Mouse (Mus musculus): ENCODE results near the gene Taf12. TPM values are rescaled to one million over a fixed set of nuclear protein-coding genes. Genes with fewer than 3 reads are reported as not detected.
A peak's percentile ranks its signal among the peaks of the same experiment; 100 is the strongest.

Taf12 gene
- polyA plus RNA-seq, 1 experiment: 6.9 TPM

DNA sequence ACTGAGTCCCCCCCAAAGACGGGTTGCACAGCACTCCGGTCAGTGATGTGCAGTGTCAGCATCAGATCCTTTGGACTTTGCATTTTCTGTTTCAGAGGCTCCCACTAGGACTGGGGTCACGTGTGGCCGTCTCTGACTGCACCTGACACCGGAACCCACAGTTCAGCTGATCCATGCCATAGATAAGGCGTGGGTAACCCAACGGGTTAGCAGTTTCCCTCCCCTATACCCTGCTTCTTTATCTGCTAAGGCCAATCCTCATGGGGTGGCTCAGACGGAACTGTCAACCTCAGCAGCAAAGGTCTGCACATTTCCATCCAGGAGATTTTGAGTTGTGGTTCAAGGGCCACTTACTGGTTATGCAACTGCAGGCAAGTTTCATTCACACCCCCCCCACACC lies 31.1 kb downstream of the Taf12 start:
- no peak for TF ChIP-seq CTCF (IDR thresholded peaks at IDR 0.05; ENCODE audit: extremely low read depth, insufficient read depth, insufficient read length, insufficient replicate concordance)
- no peak for TF ChIP-seq POLR2A (IDR thresholded peaks at IDR 0.05; ENCODE audit: low read depth, low read length)
- Histone ChIP-seq H3K36me3 (ENCODE audit: control insufficient read depth, insufficient read depth, low read length) (peaks cover 5% of the 10 kb centered on the region), H3K4me3 (ENCODE audit: extremely low read depth, insufficient read depth, insufficient read length) (no peak overlapping the region), H3K4me1 (ENCODE audit: control insufficient read depth, insufficient read depth, insufficient read length) (peaks cover 2% of the 10 kb centered on the region; the same call in 1 of the 2 replicates), H3K27me3 (ENCODE audit: control insufficient read depth, insufficient read depth, low read length) (no peaks in the 10 kb centered on the region), H3K27ac (ENCODE audit: insufficient read depth, low read length) (no peak overlapping the region)
- 57% methylated on average over 8 of the region's 8 CpGs for WGBS
- no peak for DNase-seq (ENCODE audit: low read depth in 1 of 2, low spot score in 2 of 2)

DNA sequence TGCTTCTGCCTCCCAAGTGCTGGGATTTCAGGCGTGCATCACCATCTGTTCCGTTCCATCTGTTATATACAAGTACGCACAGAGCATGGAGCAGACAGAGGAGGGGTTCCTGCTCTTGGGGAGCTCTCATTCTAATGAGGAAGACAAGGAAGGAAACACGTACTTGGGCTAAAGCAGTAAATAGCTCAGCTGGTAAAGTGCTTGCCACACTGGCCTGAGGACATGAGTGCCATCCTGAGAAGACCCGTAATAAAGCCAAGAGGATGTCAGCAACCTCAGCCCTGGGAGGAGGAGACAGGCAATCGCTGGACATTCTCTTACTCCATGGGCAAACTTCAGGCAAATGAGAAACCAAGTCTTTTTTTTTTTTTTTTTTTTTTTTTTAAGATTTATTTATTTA lies 31.8 kb downstream of the Taf12 start:
- TF ChIP-seq CTCF (IDR thresholded peaks at IDR 0.05; ENCODE audit: extremely low read depth, insufficient read depth, insufficient read length, insufficient replicate concordance) (no peak), POLR2A (IDR thresholded peaks at IDR 0.05; ENCODE audit: low read depth, low read length) (no peak)
- H3K27ac ChIP-seq (ENCODE audit: insufficient read depth, low read length): no peak overlapping the region

DNA sequence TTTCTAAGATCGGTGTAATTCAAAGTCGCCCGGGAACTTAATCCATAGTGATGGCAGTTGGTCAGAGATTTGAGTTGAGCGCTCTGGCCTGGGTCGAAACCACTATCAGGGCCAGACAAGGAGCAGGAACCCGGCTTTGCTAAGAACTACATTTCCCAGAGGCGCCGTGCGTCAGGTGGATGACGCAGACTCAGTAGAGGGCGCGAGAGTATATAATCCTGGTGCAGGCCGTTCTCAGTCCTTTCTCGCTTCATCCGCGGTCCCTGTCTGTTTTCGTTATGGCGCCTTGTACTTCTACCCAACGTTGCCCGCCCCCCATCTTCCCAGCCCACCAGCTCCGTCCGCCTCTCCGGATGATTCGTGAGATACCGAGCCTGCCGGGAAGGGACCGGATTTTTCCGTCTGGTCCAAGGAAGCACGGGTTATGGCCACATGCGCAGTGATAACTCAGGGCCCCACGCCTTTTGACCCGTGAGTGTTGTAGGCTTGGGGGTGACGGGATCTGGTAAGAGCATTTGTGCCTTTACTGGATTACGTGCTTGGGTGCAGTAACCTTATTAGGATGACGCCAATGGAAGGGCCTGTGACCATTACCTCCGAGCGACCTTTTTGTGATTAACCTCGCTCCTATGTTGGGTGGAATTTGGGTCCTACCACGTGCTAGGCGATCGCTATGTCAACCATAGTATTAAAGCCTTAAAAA lies 34.4 kb downstream of the Taf12 start:
- peak; percentile 98 for TF ChIP-seq POLR2A (IDR thresholded peaks at IDR 0.05; ENCODE audit: low read depth, low read length)
- TF ChIP-seq CTCF (IDR thresholded peaks at IDR 0.05; ENCODE audit: extremely low read depth, insufficient read depth, insufficient read length, insufficient replicate concordance): no peak
- H3K4me1 ChIP-seq (ENCODE audit: control insufficient read depth, insufficient read depth, insufficient read length): peaks cover 2% of the 10 kb centered on the region; the same call in 1 of the 2 replicates
- peaks cover 16% of the 10 kb centered on the region for H3K36me3 ChIP-seq (ENCODE audit: control insufficient read depth, insufficient read depth, low read length)
- H3K27me3 ChIP-seq (ENCODE audit: control insufficient read depth, insufficient read depth, low read length): no peaks in the 10 kb centered on the region
- WGBS: under 1% methylated on average over 41 of the region's 41 CpGs
- peak; percentile 85 to 87 for DNase-seq (ENCODE audit: low read depth in 1 of 2, low spot score in 2 of 2)
- H3K4me3 ChIP-seq (ENCODE audit: extremely low read depth, insufficient read depth, insufficient read length): peak overlapping the region; percentile 100
- peak overlapping the region; percentile 87 for H3K27ac ChIP-seq (ENCODE audit: insufficient read depth, low read length)

More for the DNA sequence above, 31.8 kb downstream of the Taf12 start:
- Histone ChIP-seq H3K36me3 (ENCODE audit: control insufficient read depth, insufficient read depth, low read length) (peaks cover 8% of the 10 kb centered on the region), H3K4me3 (ENCODE audit: extremely low read depth, insufficient read depth, insufficient read length) (no peak overlapping the region), H3K4me1 (ENCODE audit: control insufficient read depth, insufficient read depth, insufficient read length) (peaks cover 2% of the 10 kb centered on the region; the same call in 1 of the 2 replicates), H3K27me3 (ENCODE audit: control insufficient read depth, insufficient read depth, low read length) (no peaks in the 10 kb centered on the region)
- no peak for DNase-seq (ENCODE audit: low read depth in 1 of 2, low spot score in 2 of 2)
- WGBS: 38% methylated on average over 6 of the region's 6 CpGs

DNA sequence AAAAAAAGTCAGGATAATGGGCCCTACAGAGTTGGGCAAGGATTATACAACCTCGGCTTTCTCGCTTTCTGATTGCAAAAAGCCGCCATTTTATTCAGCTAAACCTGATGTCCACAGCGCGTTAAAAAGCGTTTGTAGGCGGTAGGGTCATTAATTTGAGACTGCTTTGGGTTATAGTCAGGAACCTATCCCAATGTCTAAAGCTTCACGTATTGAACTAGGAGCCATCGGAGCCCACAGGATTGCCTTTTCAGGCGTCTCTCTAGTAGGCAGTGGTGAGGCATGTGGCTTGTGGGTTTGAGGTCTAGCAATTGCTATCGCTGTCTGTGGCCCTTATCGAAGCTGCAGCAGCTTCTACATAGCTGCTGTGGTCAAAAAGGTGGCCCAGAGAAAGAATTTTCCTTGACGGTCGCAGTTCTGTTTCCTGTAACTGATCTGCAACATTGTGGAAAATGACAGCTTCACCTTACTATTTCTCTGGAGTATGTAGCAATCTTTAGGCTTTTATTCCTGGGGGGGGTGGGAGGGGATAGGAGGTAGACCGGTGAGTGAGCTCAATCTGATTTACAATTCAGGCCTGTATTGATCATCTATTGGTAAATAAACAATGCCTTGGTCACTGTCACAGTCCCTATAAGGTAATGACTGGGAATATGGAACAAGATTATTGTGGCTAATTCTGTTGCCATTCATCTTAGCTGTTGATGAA lies 35.1 kb downstream of the Taf12 start:
- Histone ChIP-seq H3K27ac (ENCODE audit: insufficient read depth, low read length) (peak overlapping the region; percentile 87), H3K27me3 (ENCODE audit: control insufficient read depth, insufficient read depth, low read length) (no peaks in the 10 kb centered on the region), H3K4me3 (ENCODE audit: extremely low read depth, insufficient read depth, insufficient read length) (peak overlapping the region; percentile 100), H3K4me1 (ENCODE audit: control insufficient read depth, insufficient read depth, insufficient read length) (peaks cover 2% of the 10 kb centered on the region; the same call in 1 of the 2 replicates), H3K36me3 (ENCODE audit: control insufficient read depth, insufficient read depth, low read length) (peaks cover 22% of the 10 kb centered on the region)
- WGBS: under 1% methylated on average over 15 of the region's 15 CpGs
- peak in 1 of 2 experiments; percentile 17 for DNase-seq (ENCODE audit: low read depth in 1 of 2, low spot score in 2 of 2)
- TF ChIP-seq POLR2A (IDR thresholded peaks at IDR 0.05; ENCODE audit: low read depth, low read length) (no peak), CTCF (IDR thresholded peaks at IDR 0.05; ENCODE audit: extremely low read depth, insufficient read depth, insufficient read length, insufficient replicate concordance) (no peak)

DNA sequence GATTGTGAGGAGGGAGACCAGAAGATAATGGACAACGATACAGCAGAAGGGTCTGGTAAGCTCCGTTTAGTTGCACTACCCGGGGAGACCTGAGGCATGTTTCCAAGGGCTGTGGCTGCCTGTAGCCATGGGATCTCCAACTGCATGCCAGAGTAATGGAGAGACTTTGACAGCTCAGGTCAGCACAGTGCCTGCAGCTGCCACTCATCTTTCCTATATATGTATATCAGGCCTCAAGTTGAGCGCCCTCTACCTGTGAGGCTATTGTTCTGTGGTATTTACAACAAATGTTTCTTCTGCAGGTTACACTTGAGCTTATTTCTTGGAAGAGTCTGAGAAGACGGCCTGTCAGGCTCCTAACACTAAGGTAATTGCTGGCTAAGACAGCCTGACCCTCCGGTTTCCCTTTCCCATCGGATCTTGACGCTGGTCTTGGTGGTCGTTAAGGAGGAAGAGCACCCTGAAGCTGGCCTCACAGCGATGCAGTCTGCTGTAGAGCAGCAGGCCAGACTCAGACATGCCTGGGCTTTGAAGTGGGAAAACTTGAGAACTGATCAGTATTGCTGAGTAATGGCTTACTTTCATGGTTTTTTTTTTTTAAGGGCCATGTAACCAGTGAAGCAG lies 35.8 kb downstream of the Taf12 start:
- peak; percentile 57 to 64 for DNase-seq (ENCODE audit: low read depth in 1 of 2, low spot score in 2 of 2)
- H3K4me1 ChIP-seq (ENCODE audit: control insufficient read depth, insufficient read depth, insufficient read length): peaks cover 2% of the 10 kb centered on the region; the same call in 1 of the 2 replicates
- H3K36me3 ChIP-seq (ENCODE audit: control insufficient read depth, insufficient read depth, low read length): peaks cover 22% of the 10 kb centered on the region
- WGBS: 19% methylated on average over 10 of the region's 10 CpGs
- H3K27ac ChIP-seq (ENCODE audit: insufficient read depth, low read length): no peak overlapping the region; the same call in 1 of the 2 replicates
- H3K27me3 ChIP-seq (ENCODE audit: control insufficient read depth, insufficient read depth, low read length): no peaks in the 10 kb centered on the region
- peak overlapping the region; percentile 50 for H3K4me3 ChIP-seq (ENCODE audit: extremely low read depth, insufficient read depth, insufficient read length)
- TF ChIP-seq CTCF (IDR thresholded peaks at IDR 0.05; ENCODE audit: extremely low read depth, insufficient read depth, insufficient read length, insufficient replicate concordance) (peak; percentile 35; the same call in 1 of the 2 replicates), POLR2A (IDR thresholded peaks at IDR 0.05; ENCODE audit: low read depth, low read length) (no peak)

DNA sequence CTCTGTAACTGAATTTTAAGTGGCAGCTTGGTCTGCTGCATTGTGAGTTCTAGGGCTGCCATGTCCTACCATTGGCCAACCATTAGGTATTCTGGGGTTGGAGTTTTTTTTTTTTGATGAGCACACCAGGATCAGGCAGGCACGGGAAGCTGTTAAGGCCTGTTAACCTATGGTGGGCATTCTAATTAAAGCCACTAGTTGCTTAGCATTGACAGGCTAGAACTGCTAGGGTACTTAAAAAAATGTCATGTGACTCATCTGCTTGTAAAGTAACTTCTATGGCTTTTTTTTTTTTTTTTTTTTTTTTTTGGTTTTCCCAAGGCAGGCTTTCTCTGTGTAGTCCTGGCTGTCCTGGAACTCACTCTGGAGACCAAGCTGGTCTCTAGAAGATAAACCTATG lies 37.0 kb downstream of the Taf12 start:
- Histone ChIP-seq H3K27ac (ENCODE audit: insufficient read depth, low read length) (no peak overlapping the region), H3K36me3 (ENCODE audit: control insufficient read depth, insufficient read depth, low read length) (peaks cover 23% of the 10 kb centered on the region), H3K4me3 (ENCODE audit: extremely low read depth, insufficient read depth, insufficient read length) (no peak overlapping the region), H3K4me1 (ENCODE audit: control insufficient read depth, insufficient read depth, insufficient read length) (peaks cover 2% of the 10 kb centered on the region; the same call in 1 of the 2 replicates), H3K27me3 (ENCODE audit: control insufficient read depth, insufficient read depth, low read length) (no peaks in the 10 kb centered on the region)
- 71% methylated on average over 1 of the region's 1 CpGs for WGBS
- TF ChIP-seq POLR2A (IDR thresholded peaks at IDR 0.05; ENCODE audit: low read depth, low read length) (no peak), CTCF (IDR thresholded peaks at IDR 0.05; ENCODE audit: extremely low read depth, insufficient read depth, insufficient read length, insufficient replicate concordance) (no peak)
- no peak for DNase-seq (ENCODE audit: low read depth in 1 of 2, low spot score in 2 of 2)
